Mouse (Mus musculus) heart, embryonic 14.5 days (tissue): ENCODE measurements at regions not wholly inside any gene's neighbourhood (a gene's known extent, or its start where the extent isn't known, plus 50 kb on each side); places are given as distances from the start of the nearest gene placed in this dataset.

Experiments used
- ATAC-seq: fragments of 200-750 bp; cut with Nextera tagmentation; 2 replicates; pipeline ENCODE4 v1.8.0; 2017; ENCODE audit warnings: low read depth, moderate TSS enrichment; ENCODE audit not compliant: insufficient number of reproducible peaks, insufficient read depth, low FRiP score
- H3K27ac ChIP-seq, 2 experiments: fragments of 200-500 bp in 1 of 2; fragments of 300-500 bp in 1 of 2; sonication (generic) in 1 of 2; replicated peaks in 1 of 2; 2 replicates each; pipeline ENCODE4 v1.5.1; 2012 to 2014; ENCODE audit warnings: low read depth in 2 of 2, low read length in 2 of 2, control low read depth in 1 of 2, mild to moderate bottlenecking in 1 of 2, mixed read lengths in 1 of 2; ENCODE audit not compliant: control insufficient read depth in 1 of 2, insufficient read depth in 1 of 2
- H3K27me3 ChIP-seq: fragments of 300-500 bp; sonication (generic); 2 replicates; pipeline ENCODE4 v1.6.1; 2014; ENCODE audit warnings: mild to moderate bottlenecking, low read length, control low read depth; ENCODE audit not compliant: control insufficient read depth, insufficient read depth
- H3K36me3 ChIP-seq: fragments of 300-500 bp; sonication (generic); 2 replicates; pipeline ENCODE4 v1.6.1; 2014; ENCODE audit warnings: mild to moderate bottlenecking, control low read depth, low read length, mixed read lengths; ENCODE audit not compliant: control insufficient read depth, insufficient read depth
- H3K4me1 ChIP-seq, 2 experiments: fragments of 200-500 bp in 1 of 2; fragments of 300-500 bp in 1 of 2; sonication (generic) in 1 of 2; 2 replicates each; pipeline ENCODE4 v1.6.1; 2012 to 2014; ENCODE audit warnings: low read length in 2 of 2, control low read depth in 1 of 2, mixed read lengths in 1 of 2; ENCODE audit not compliant: control insufficient read depth in 2 of 2, insufficient read depth in 2 of 2
- H3K4me2 ChIP-seq: fragments of 300-500 bp; sonication (generic); 2 replicates; pipeline ENCODE4 v1.6.1; 2014; ENCODE audit warnings: mild to moderate bottlenecking, low read length
- H3K4me3 ChIP-seq, 2 experiments: fragments of 200-500 bp in 1 of 2; fragments of 300-500 bp in 1 of 2; sonication (generic) in 1 of 2; 2 replicates each; pipeline ENCODE4 v1.5.1; 2012 to 2014; ENCODE audit warnings: low read length in 2 of 2, mild to moderate bottlenecking in 2 of 2, control low read depth in 1 of 2, low read depth in 1 of 2, moderate library complexity in 1 of 2; ENCODE audit not compliant: control insufficient read depth in 1 of 2, insufficient read depth in 1 of 2
- H3K9ac ChIP-seq: fragments of 300-500 bp; sonication (generic); 2 replicates; pipeline ENCODE4 v1.6.1; 2014; ENCODE audit warnings: mild to moderate bottlenecking, low read length
- H3K9me3 ChIP-seq: fragments of 300-500 bp; sonication (generic); 2 replicates; pipeline ENCODE4 v1.6.1; 2016; ENCODE audit warnings: low read length, control low read depth; ENCODE audit not compliant: control insufficient read depth
- WGBS: fragments of 180-500 bp; shearing (Covaris S2); extraction: QIAGEN DNeasy Blood & Tissue Kit; methylation state at CpG from one replicate; pipeline ENCODE4 v1.1.7; 2014; 5-methylcytosine and 5-hydroxymethylcytosine counted together

GRCm38 (mm10) chr12:39073289-39074022 is 294.3 kb downstream of the Etv1 start:
- no peaks in the 10 kb centered on the region for H3K4me1 ChIP-seq
- no peaks in the 10 kb centered on the region for H3K36me3 ChIP-seq
- H3K4me2 ChIP-seq, result no peak overlapping the region
- no peak overlapping the region for H3K9ac ChIP-seq
- H3K4me3 ChIP-seq, result no peak overlapping the region
- no peak for ATAC-seq
- H3K9me3 ChIP-seq, result no peaks in the 10 kb centered on the region
- no peaks in the 10 kb centered on the region for H3K27me3 ChIP-seq
- 88% methylated on average over 15 of the region's 15 CpGs for WGBS
- H3K27ac ChIP-seq, result no peak overlapping the region

DNA sequence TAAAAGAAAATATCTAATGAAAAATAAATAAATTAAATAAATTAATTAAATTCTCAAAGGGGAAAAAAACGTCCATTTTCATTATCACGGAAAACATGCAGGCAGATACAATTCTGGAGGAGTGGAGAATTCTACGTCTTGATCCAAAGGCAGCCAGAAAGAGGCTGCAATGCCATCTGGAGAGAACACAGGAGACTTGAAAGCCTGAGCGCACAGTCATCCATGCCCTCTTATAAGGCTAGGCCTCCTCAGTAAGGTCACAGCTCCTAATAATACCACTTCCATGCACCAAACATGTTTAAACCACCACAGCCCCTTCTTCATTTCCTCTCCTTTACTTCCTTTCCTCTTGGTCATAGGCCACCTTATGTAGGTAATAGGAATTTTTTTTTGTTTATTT is 307.1 kb downstream of the Etv1 start:
- Histone ChIP-seq H3K9ac (no peak overlapping the region), H3K4me2 (no peak overlapping the region), H3K9me3 (no peaks in the 10 kb centered on the region), H3K4me1 (no peaks in the 10 kb centered on the region), H3K4me3 (no peak overlapping the region), H3K27ac (no peak overlapping the region), H3K36me3 (no peaks in the 10 kb centered on the region), H3K27me3 (no peaks in the 10 kb centered on the region)
- no peak for ATAC-seq
- 81% methylated on average over 4 of the region's 4 CpGs for WGBS

- ATAC-seq, result no peak
- H3K27ac ChIP-seq, result no peak overlapping the region
- H3K4me2 ChIP-seq, result no peak overlapping the region
- H3K9ac ChIP-seq, result no peak overlapping the region
- no peak overlapping the region for H3K4me3 ChIP-seq
- H3K36me3 ChIP-seq, result no peaks in the 10 kb centered on the region
- 23% methylated on average over 5 of the region's 5 CpGs for WGBS
- no peaks in the 10 kb centered on the region for H3K9me3 ChIP-seq
- no peaks in the 10 kb centered on the region for H3K4me1 ChIP-seq
- no peaks in the 10 kb centered on the region for H3K27me3 ChIP-seq
Observed at GRCm38 (mm10) chr12:39094638-39095230, 315.6 kb downstream of the Etv1 start.

GRCm38 (mm10) chr12:39123391-39124095 is 344.4 kb downstream of the Etv1 start:
- H3K4me3 ChIP-seq, result no peak overlapping the region

GRCm38 (mm10) chr12:39154689-39155088 is 375.5 kb downstream of the Etv1 start:
- H3K4me3 ChIP-seq, result no peak overlapping the region
- no peak overlapping the region for H3K9ac ChIP-seq
- H3K27me3 ChIP-seq, result no peaks in the 10 kb centered on the region
- no peaks in the 10 kb centered on the region for H3K9me3 ChIP-seq
- no peak for ATAC-seq
- no peaks in the 10 kb centered on the region for H3K36me3 ChIP-seq
- H3K4me2 ChIP-seq, result no peak overlapping the region
- no peak overlapping the region for H3K27ac ChIP-seq
- no peaks in the 10 kb centered on the region for H3K4me1 ChIP-seq
- 75% methylated on average over 6 of the region's 6 CpGs for WGBS

More at GRCm38 (mm10) chr12:39123391-39124095, 344.4 kb downstream of the Etv1 start:
- H3K27me3 ChIP-seq, result no peaks in the 10 kb centered on the region
- H3K9ac ChIP-seq, result no peak overlapping the region
- no peaks in the 10 kb centered on the region for H3K4me1 ChIP-seq
- H3K27ac ChIP-seq, result no peak overlapping the region
- no peaks in the 10 kb centered on the region for H3K9me3 ChIP-seq
- ATAC-seq, result no peak
- H3K4me2 ChIP-seq, result no peak overlapping the region
- H3K36me3 ChIP-seq, result no peaks in the 10 kb centered on the region
- 44% methylated on average over 3 of the region's 3 CpGs for WGBS

- Histone ChIP-seq H3K4me2 (no peak overlapping the region), H3K9me3 (no peaks in the 10 kb centered on the region), H3K27me3 (no peaks in the 10 kb centered on the region), H3K9ac (no peak overlapping the region), H3K4me3 (no peak overlapping the region), H3K4me1 (peaks cover 0 to 4% of the 10 kb centered on the region in 2 experiments; a peak in 1 of 4 replicates), H3K27ac (no peak overlapping the region), H3K36me3 (no peaks in the 10 kb centered on the region)
- ATAC-seq, result no peak
- WGBS, result 76% methylated on average over 4 of the region's 4 CpGs
Observed at GRCm38 (mm10) chr12:39176958-39177357, 397.8 kb downstream of the Etv1 start.

DNA sequence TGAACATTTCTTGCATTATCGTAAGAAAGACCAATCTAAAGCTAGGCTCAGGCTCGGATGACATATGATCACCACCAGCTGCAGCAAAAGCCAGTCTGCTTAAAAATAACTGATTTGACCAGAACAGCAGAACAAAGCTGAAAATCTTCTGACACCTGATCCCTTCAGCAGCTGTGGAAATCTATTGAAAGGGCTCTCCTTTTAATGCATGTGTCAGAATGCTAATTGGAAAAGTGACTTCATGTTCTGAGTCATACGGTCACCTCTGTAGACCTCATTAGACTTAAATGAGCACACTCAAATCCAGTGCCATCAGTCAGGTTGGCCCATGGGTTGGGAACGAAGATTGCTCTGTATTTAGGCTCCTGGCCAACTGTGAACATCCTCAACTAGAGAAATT is 444.9 kb downstream of the Etv1 start:
- H3K27me3 ChIP-seq, result no peaks in the 10 kb centered on the region
- no peak overlapping the region for H3K4me2 ChIP-seq
- no peaks in the 10 kb centered on the region for H3K4me1 ChIP-seq
- H3K36me3 ChIP-seq, result no peaks in the 10 kb centered on the region
- H3K9ac ChIP-seq, result no peak overlapping the region
- H3K9me3 ChIP-seq, result no peaks in the 10 kb centered on the region
- ATAC-seq, result no peak
- H3K27ac ChIP-seq, result no peak overlapping the region
- WGBS, result 68% methylated on average over 4 of the region's 4 CpGs
- H3K4me3 ChIP-seq, result no peak overlapping the region
